In genomic region chr2:17731831-17732200, GRCm38 (mm10) we compare ENCODE assay signal across 9 mouse cellular contexts. TPM values are rescaled to one million over a fixed set of nuclear protein-coding genes. Genes with fewer than 3 reads are reported as not detected.
DNase-seq lines count a peak whose midpoint lies in the region; ATAC-seq and TF ChIP-seq lines count a peak whose summit lies in the region.
"Had no signal": no experiment of that assay in that cellular context is flagged by ENCODE, and none has a peak within 500 bp of the region (broad histone marks: within the 10 kb centered on the region; RNA-seq: fewer than 3 reads in every experiment).

No protein-coding gene starts in this region.

- peaks cover 25% of the 10 kb centered on the region; the same call in 1 of the 2 replicates for H3K27me3 ChIP-seq in heart, embryonic 12.5 days (replicated peaks)
- peaks cover 11% of the 10 kb centered on the region for H3K27me3 ChIP-seq in heart, adult 2 months (ENCODE audit: control insufficient read depth, insufficient read depth, low read length)
- peaks cover 16% of the 10 kb centered on the region; the same call in 1 of the 2 replicates for H3K27me3 ChIP-seq in neural tube, embryonic 11.5 days (ENCODE audit: control insufficient read depth, insufficient read depth, low read length)
- H3K27me3 ChIP-seq in limb, embryonic 15.5 days, result peaks cover 23% of the 10 kb centered on the region

- H3K4me1 ChIP-seq in heart, embryonic 12.5 days (replicated peaks), result peaks cover 11% of the 10 kb centered on the region; the same call in 1 of the 2 replicates
- no peaks in the 10 kb centered on the region; the same call in 1 of the 2 replicates for H3K4me1 ChIP-seq in heart, adult 2 months (ENCODE audit: control insufficient read depth, insufficient read depth, low read length)
- no peaks in the 10 kb centered on the region for H3K4me1 ChIP-seq in neural tube, embryonic 11.5 days (ENCODE audit: control insufficient read depth, insufficient read depth, low read length)
- H3K4me1 ChIP-seq in limb, embryonic 15.5 days, result peaks cover 15% of the 10 kb centered on the region

- no peak overlapping the region for H3K9ac ChIP-seq in heart, embryonic 12.5 days
- H3K9ac ChIP-seq in heart, adult 2 months (ENCODE audit: low read depth, low read length), result no peak overlapping the region
- no peak overlapping the region for H3K9ac ChIP-seq in neural tube, embryonic 11.5 days (ENCODE audit: low read length)
- H3K9ac ChIP-seq in limb, embryonic 15.5 days, result no peak overlapping the region

- 8% methylated on average over 6 of the region's 6 CpGs for WGBS in heart, embryonic 12.5 days
- WGBS in heart, adult 2 months, result 48% methylated on average over 6 of the region's 6 CpGs
- 10% methylated on average over 6 of the region's 6 CpGs for WGBS in neural tube, embryonic 11.5 days
- WGBS in limb, embryonic 15.5 days, result 18% methylated on average over 6 of the region's 6 CpGs

- intact Hi-C loops in heart, adult 2 months (cut with DNase I), result no loop called here

- H3K27ac ChIP-seq in heart, embryonic 12.5 days (ENCODE audit: poor library complexity, severe bottlenecking), result no peak overlapping the region
- H3K27ac ChIP-seq in heart, adult 2 months, result no peak overlapping the region
- H3K27ac ChIP-seq in neural tube, embryonic 11.5 days (ENCODE audit: low read depth, low read length), result no peak overlapping the region
- no peak overlapping the region for H3K27ac ChIP-seq in limb, embryonic 15.5 days

- no peaks in the 10 kb centered on the region for H3K36me3 ChIP-seq in heart, embryonic 12.5 days
- no peaks in the 10 kb centered on the region for H3K36me3 ChIP-seq in heart, adult 2 months (ENCODE audit: control insufficient read depth, insufficient read depth, low read length)
- H3K36me3 ChIP-seq in neural tube, embryonic 11.5 days (ENCODE audit: control insufficient read depth, insufficient read depth, low read length), result no peaks in the 10 kb centered on the region
- H3K36me3 ChIP-seq in limb, embryonic 15.5 days, result no peaks in the 10 kb centered on the region

- peak overlapping the region; percentile 62 for H3K4me3 ChIP-seq in heart, embryonic 12.5 days
- H3K4me3 ChIP-seq in heart, adult 2 months, result no peak overlapping the region
- no peak overlapping the region; the same call in 1 of the 2 replicates for H3K4me3 ChIP-seq in neural tube, embryonic 11.5 days (ENCODE audit: low read depth, low read length)
- peak overlapping the region; percentile 60 for H3K4me3 ChIP-seq in limb, embryonic 15.5 days

- no peaks in the 10 kb centered on the region for H3K9me3 ChIP-seq in heart, embryonic 12.5 days (replicated peaks)
- H3K9me3 ChIP-seq in neural tube, embryonic 11.5 days (ENCODE audit: control insufficient read depth, low read length), result no peaks in the 10 kb centered on the region
- no peaks in the 10 kb centered on the region for H3K9me3 ChIP-seq in limb, embryonic 15.5 days

- peak overlapping the region; percentile 97 for H3K4me2 ChIP-seq in heart, embryonic 12.5 days
- peak overlapping the region; percentile 98; the same call in 1 of the 2 replicates for H3K4me2 ChIP-seq in neural tube, embryonic 11.5 days (ENCODE audit: low read depth)
- peak overlapping the region; percentile 98 for H3K4me2 ChIP-seq in limb, embryonic 15.5 days

- no peak for TF ChIP-seq POLR2A in heart, adult 2 months (IDR thresholded peaks at IDR 0.05; ENCODE audit: insufficient read depth, low read depth, low read length)

- TF ChIP-seq CTCF in heart, adult 2 months (IDR thresholded peaks at IDR 0.05), result no peak

- ATAC-seq in heart, embryonic 12.5 days (ENCODE audit: insufficient number of reproducible peaks, low FRiP score), result no peak
- no peak for ATAC-seq in neural tube, embryonic 11.5 days (ENCODE audit: insufficient read depth, low FRiP score, low TSS enrichment)
- no peak for ATAC-seq in limb, embryonic 15.5 days (ENCODE audit: insufficient number of reproducible peaks, low FRiP score, low TSS enrichment, low read depth)
- ATAC-seq in frontal cortex, adult (ENCODE audit: low TSS enrichment), result no peak

- no peak for TF ChIP-seq EP300 in heart, adult 2 months (IDR thresholded peaks at IDR 0.05; ENCODE audit: insufficient read depth, low read depth, low read length)

- no peak for DNase-seq in heart, adult 2 months
- DNase-seq in neural tube, embryonic 11.5 days (ENCODE audit: low spot score), result no peak
- DNase-seq in neural tube, embryonic 10.5 days (ENCODE audit: extremely low spot score, low spot score), result no peak
- no peak for DNase-seq in right cerebral cortex, postnatal 36 days (ENCODE audit: low spot score in 2 of 2)
- no peak for DNase-seq in frontal cortex, postnatal 36 days (ENCODE audit: low spot score in 2 of 2)
- DNase-seq: kidney, postnatal 14 days had no signal

- no peaks in the 10 kb centered on the region for H3K79me2 ChIP-seq in heart, adult 2 months (replicated peaks; ENCODE audit: control insufficient read depth, insufficient read depth, low read length)

RNA-seq across cellular contexts. Expression of gene Nebl, which starts 0.6 kb away (rescaled TPM):
- polyA plus RNA-seq in heart, embryonic 12.5 days (2016; fragmentation: Nextera tagmentation; extraction: Ambion mirVana), result 337 and 368 TPM in 2 replicates
- total RNA-seq in heart, adult 2 months (2021), result 100 to 1,000 TPM; 304 to 335 TPM
- polyA plus RNA-seq in heart, adult 2 months (2012; rRNA removed), result 152 and 258 TPM in 2 replicates
- polyA plus RNA-seq in neural tube, embryonic 11.5 days (2014; fragmentation: Nextera tagmentation; extraction: Ambion mirVana), result 8.4 and 8.8 TPM in 2 replicates
- polyA plus RNA-seq in limb, embryonic 15.5 days (2015; fragmentation: Nextera tagmentation; extraction: Ambion mirVana), result 25.2 and 30.4 TPM in 2 replicates

Comparison
In these comparisons a context has a peak if more than half of its experiments do, and no peak if none do; other contexts are left out.
1. H3K4me3 ChIP-seq: peak in heart, embryonic 12.5 days (single experiment) and limb, embryonic 15.5 days (single experiment); none in heart, adult 2 months (single experiment) and neural tube, embryonic 11.5 days (single experiment).
2. Peak in every context shown above with its lines, with median percentiles within 50 percentile points of each other: H3K4me2 ChIP-seq.